Mouse (Mus musculus) forelimb bud, embryonic 11.5 days (tissue): ENCODE measurements around the gene Kif12.

Experiments
- DNase-seq: peaks from one replicate; pipeline ENCODE4 v3.0.0-alpha.2; 2012; ENCODE audit warnings: low read depth, low spot score

Kif12 gene

DNA sequence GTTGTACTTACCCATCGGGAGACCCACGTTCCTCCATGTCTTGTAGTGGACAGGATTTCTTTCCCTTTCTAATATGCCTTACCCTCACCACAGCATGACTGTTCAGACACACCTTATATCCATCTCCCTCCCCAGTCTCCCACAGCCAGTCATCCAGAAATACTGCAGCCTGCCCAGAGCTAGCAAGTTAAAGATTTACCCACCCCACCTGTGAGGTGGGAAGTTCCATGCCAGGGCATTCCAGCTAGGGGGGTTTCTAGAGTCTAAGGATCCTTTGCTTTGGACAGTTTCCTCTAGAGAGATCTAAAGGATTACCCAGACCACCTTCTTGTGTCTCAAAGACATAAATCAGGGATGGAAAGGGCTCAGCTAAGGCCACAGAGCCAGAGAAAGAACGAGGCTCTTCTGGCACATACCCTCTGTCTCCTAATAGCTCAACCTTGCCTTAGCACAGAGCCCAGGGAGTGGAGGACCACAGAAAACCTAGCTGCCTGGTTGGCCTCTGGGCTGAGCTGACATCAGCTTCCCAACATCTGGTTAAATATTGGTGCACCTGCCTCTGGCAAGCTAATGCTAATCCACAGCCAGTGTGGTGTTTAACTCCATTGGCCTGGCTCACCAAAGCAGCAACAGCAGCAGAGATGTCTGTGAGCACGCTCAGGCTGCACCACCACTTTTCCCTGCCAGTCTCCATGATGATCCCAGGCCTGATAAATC is at the start of gene Kif12:
Gene Kif12 (minus strand): TSS at position 163 of the 717 bp plus-strand sequence.
- no peak for DNase-seq

GRCm38 (mm10) chr4:63221096-63221958 is 49.4 kb upstream of the Kif12 start:
- DNase-seq: no peak

DNA sequence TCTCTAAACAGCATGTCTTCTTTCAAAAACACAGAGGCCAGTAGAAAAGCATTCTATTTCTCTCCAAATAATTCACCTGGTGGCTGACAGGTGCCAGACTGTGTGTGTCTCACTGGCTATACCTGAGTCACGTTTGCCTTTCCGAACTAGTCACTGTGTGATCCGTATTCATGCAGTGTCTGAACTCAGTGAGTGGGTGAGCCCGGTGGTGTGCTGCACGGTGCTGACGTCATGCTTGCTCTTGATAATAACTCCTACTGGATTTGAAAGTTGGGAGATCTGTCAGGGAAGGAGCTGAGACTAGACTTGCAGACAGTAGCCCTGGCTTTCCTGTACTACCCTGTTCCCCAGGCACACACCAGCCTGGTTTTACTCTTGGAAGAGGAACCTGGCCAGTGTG is 47.7 kb upstream of the Kif12 start:
- no peak for DNase-seq

DNA sequence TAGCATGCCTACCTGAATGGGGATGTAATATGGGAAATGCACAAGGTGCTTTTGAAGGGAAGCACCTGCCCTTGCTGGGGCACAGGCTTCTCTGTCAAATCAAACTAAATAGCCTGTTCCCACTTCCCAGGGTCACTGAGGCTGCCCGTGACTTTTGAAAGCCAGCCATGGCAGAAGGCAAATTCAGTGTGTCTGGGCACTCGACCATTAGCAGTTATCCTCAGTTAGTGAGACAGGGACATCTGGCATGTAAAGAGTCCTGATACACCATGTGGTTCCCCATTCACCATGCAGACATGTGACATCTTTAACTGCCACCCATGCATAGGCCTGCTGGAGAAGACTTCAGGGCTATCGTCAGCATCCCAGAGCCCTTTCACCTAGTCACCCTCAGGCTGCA is 47.1 kb upstream of the Kif12 start:
- no peak for DNase-seq

GRCm38 (mm10) chr4:63217513-63217912 is 45.6 kb upstream of the Kif12 start:
- DNase-seq: no peak

DNA sequence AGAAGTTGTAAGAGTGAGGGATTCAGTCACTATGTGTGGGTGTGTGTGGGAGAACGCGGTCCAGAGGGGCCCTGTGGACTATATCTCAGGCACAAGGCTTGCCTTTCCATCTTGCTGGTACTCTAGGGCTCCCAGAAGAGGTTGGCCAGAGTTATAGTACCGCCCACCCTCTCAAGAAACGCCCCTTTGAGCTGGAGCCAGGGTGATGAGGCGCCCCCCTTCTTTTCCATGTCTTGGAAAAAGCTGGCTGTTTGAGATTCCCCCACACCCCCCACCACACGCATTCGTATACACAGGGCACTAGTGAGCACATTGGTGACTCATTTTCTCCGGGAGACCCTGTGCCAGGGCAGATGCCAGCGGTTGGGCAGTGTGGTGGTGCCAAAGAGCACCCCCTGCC is 44.6 kb upstream of the Kif12 start:
- DNase-seq: no peak

DNA sequence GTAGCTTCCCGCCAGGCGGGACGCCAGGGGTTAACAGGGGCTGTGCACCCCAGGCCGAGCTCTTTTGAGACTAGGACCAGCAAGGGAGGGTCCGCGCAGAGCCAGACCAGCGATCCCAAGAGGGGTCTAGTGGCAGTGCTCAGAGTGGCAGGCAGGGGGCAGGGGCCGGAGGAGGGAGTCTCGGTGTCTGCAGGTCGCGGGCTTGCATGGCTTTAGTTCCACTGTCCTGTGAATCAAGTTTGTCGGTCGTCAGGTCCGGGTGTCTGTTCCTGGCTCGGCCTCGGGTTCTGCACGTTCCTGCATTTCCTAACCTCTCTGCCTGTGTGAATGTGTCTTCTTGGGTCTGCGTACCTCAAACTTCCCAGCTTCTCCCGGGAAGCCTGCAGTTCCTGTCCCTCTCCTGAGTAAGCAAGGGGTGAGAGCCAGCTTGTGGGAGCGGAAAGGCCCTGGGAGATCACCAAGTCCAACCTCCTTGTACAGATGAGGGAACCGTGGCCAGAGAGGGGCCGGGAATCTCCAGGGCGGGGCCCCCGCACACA is 44.1 kb upstream of the Kif12 start:
- DNase-seq: peak; percentile 68

DNA sequence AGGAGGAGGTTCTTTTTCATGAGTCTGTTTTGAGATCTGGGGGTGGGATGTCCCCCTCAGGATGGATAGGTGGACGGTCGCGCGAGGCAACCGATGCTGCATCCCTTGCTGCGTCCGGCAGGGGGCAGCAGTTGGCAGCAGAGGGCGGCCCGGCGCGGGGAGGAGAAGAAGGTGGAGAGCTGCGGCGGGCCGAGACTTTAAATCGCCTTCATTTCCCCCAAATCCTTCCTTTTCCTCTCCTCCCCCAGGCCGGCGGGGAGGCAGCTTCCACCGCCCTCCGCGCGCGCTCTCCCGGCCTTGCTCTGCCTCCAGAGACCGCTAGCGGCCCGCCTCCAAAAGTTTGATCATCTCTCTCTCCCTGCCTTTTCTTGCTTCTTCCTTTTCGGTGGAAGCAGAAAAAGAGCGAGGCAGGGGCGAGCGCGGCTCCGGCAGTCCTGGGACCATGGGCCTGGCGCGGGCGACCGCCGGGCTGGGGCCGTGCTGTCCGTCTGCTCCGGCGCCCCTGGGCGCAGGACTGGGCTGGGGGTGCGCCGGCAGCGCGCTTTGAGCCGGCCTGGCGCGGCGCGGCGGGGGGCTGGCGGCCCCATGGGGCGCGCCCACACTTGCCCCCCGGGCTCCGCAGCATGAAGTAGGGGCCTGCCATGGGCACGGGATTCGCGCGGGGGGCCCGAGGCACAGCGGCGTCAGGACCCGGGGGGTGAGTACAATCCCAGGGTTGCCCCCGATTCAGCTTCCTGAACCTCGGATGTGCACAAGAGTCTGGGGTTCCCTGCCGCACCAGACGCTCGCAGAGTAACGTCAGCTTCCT is 43.5 kb upstream of the Kif12 start:
- DNase-seq: peak; percentile 72

DNA sequence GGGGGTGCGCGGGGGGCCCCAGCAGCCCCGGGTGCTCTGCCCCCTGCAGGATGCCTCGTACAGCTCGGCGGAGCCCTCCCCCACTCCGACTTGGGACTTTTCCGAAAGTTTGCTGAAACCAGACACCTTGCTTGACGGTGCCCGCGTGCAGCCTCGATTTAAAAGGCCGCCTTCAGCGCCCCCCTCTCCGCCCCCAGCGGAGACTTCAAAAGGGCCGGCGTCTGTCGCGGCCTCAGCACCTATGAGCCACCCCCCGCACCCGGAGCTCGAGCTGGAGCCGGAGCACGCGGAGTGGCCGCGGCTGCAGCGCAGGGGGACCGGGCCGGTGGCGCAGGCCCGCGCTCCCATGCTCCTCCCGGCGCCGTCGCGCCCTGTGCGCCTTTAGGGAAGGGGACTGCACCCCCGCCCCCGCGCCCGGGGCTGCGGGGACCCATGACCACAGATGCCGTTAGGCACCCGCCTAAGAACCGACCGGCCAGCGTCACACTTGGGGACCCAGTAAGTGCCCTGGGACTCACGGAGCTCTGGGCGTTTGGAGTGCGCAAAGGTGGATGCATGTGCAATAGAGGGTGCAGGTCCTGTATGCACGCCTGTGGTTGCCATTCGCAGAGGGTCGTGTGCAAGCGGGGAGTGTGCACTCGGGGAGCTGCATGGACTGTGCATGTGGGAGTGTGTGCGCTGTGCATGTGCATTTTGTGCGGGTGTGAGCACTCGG is 42.1 kb upstream of the Kif12 start, which contains the start of gene Col27a1:
Gene Col27a1 (plus strand): TSS at position 98 of the 715 bp plus-strand sequence.
- peak; percentile 83 for DNase-seq

DNA sequence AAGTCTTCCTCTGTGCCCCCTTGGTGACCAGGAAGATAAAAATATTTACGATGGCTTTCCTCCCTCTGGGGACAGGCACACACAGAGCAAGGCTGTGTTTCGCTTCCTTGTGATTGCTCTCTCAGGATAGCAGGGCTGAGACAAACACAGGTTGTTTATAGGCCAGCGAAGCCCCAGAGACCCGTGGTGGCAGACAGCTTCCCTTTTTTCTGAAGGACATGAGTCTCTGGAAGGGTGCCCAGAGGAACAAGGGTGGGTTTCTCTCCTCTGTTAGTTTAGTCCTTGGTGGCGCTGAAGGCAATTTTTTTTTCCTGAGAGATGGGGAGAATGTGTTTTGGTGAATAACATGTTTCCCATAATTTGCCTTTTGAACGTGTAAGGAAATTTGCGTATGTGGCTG is 33.7 kb upstream of the Kif12 start:
- DNase-seq: no peak

DNA sequence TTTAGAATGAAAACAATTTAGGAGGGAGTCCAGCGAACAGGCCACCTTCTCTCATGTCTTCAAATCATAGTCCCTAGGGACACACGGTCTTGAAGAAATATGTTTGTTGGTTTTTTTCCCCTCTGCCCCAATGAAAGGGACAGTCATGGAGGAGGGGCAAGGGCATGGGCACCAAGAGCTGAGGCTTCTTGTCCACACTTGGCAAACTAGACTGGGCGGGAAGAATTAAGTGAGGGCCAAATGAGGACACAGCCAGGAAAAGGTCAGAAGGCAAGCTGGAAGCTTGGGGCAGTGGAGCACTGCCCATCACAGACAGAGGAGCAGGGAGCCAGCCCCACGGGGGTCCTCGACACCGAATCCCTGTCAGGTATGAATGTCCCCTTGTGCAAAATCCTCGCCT is 31.9 kb upstream of the Kif12 start:
- DNase-seq: no peak

DNA sequence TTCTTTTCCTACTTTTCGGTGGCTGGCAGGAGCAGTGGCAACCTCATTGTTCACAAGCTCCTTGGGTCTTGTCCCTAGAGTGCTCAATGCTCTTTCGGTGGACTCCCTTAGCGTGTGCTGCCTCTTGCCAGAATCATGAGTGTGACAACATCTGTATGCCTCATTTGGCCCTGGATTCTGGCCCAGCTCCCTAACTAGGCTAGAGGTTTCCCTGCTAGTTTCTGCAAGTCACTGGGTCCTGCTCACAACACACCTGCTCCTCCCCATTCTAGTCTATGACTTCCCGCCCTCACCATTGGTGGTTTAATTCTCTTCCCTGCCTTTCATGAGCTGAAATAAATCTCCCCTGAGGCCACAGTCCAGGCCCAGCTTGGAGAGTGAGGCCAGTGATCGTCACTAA is 27.4 kb upstream of the Kif12 start:
- DNase-seq: no peak

- no peak for DNase-seq
Observed at GRCm38 (mm10) chr4:63194366-63194765, 22.4 kb upstream of the Kif12 start.

DNA sequence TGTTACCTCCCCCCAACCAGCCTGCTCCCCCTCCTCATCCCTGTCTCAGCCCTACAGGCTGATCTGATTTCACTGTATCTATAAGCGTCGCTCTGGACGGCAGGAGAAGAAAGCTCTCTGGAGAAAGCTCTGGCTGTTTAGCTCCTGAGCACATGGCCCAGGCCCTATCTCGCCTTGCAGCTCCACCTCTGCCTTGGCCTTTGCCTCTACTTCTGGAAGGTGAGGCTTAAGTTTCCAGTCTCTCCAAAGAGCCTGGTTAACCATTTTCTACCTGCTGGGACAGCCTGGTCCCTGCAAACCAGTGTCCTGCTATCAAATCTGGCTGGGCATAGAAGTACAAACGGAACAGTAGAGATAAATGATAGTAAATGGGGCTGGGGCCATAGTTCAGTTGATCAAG is 19.7 kb upstream of the Kif12 start:
- no peak for DNase-seq

- peak; percentile 52 for DNase-seq
Observed at GRCm38 (mm10) chr4:63186281-63186870, 14.4 kb upstream of the Kif12 start.

- peak; percentile 66 for DNase-seq
Observed at GRCm38 (mm10) chr4:63181556-63181955, 9.6 kb upstream of the Kif12 start.

GRCm38 (mm10) chr4:63171122-63171521 is 809 bp downstream of the Kif12 start:
- no peak for DNase-seq

DNA sequence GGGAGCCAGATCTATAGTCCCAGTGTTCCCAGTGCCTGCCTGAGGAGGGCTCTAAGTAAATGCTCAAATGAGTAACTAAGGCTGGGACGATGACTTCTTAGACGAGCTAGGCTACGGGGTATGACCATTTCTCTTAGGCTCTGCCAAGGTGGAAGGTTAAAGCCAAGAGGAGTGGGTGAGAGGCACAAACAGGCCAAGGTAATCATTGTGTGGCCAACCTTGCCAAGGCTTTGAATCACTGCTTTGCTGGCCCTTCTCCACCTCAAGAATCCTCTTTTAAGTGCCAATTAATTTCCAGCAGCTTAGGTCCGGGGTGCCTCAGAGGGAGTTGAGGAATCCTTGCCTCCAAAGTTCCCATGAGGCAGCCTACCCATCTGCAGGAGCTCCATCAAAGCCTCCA is 1.9 kb downstream of the Kif12 start:
- no peak for DNase-seq

GRCm38 (mm10) chr4:63166323-63166722 is 5.6 kb downstream of the Kif12 start:
- DNase-seq: no peak

DNA sequence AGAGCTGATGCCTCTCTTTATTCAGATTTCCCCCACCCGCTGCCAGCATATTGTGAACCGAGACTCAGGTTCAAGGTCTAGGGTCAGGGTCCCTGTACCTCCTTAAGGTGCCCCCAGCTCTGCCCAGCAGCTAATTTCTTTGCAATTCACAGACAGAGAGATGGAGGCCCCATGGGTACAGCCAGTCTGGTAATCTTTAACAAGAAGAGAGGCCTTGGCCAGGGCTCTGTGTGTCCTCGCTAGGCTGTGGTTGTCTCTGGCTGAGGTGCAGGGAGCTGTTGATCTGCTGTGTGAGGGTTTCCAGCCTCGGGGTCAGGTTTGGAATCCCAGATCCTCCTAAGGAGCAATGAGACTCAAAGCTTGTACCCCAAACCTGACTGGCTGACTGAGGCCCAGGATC is 6.3 kb downstream of the Kif12 start:
- DNase-seq: no peak
